Mouse (Mus musculus) myocyte (in vitro differentiated cells): ENCODE results near the gene Fgf8. TPM values are rescaled to one million over a fixed set of nuclear protein-coding genes. Genes with fewer than 3 reads are reported as not detected.

Source experiments
- H3K27me3 ChIP-seq: one replicate; pipeline ENCODE4 v1.6.1; 2011; ENCODE audit not compliant: control insufficient read depth, insufficient read depth, insufficient read length
- H3K36me3 ChIP-seq: one replicate; pipeline ENCODE4 v1.6.1; 2011; ENCODE audit not compliant: control insufficient read depth, insufficient read depth
- H3K4me2 ChIP-seq: one replicate; pipeline ENCODE4 v1.6.1; 2011; ENCODE audit warnings: low read depth, control low read depth
- H3K4me3 ChIP-seq: one replicate; pipeline ENCODE4 v1.5.1; 2011; ENCODE audit warnings: mild to moderate bottlenecking, control low read depth, moderate library complexity
- H3K79me2 ChIP-seq: one replicate; pipeline ENCODE4 v1.6.1; 2011; ENCODE audit not compliant: control insufficient read depth, insufficient read depth
- H3ac ChIP-seq: one replicate; pipeline ENCODE4 v1.6.1; 2011; ENCODE audit not compliant: control insufficient read depth, insufficient read length
- CEBPB ChIP-seq: IDR thresholded peaks from 2 replicates; pipeline ENCODE4 v1.6.1; 2011; ENCODE audit warnings: mild to moderate bottlenecking, moderate library complexity; ENCODE audit not compliant: poor library complexity, insufficient read depth, severe bottlenecking
- E2F4 ChIP-seq: IDR thresholded peaks from one replicate; pipeline ENCODE4 v1.6.1; 2011; ENCODE audit warnings: mild to moderate bottlenecking, control low read depth, moderate library complexity; ENCODE audit not compliant: insufficient read depth
- MAX ChIP-seq: IDR thresholded peaks from one replicate; pipeline ENCODE4 v1.6.1; 2011; ENCODE audit warnings: low read depth, mild to moderate bottlenecking, control low read depth
- MYOD1 ChIP-seq, 3 experiments: IDR thresholded peaks; one replicate each; pipeline ENCODE4 v1.6.1; 2011; ENCODE audit warnings: control low read depth in 2 of 3, low read depth in 2 of 3, mild to moderate bottlenecking in 2 of 3, moderate library complexity in 1 of 3; ENCODE audit not compliant: insufficient read length in 2 of 3, control insufficient read depth in 1 of 3
- MYOG ChIP-seq, 3 experiments: IDR thresholded peaks; one replicate each; pipeline ENCODE4 v1.6.1; 2011; ENCODE audit warnings: control low read depth in 2 of 3, low read depth in 2 of 3, mild to moderate bottlenecking in 2 of 3; ENCODE audit not compliant: insufficient read length in 2 of 3, control insufficient read depth in 1 of 3, insufficient read depth in 1 of 3
- POLR2A ChIP-seq: IDR thresholded peaks from one replicate; pipeline ENCODE4 v1.6.1; 2011; ENCODE audit warnings: low read depth, mild to moderate bottlenecking, control low read depth, moderate library complexity; ENCODE audit not compliant: insufficient read length
- POLR2AphosphoS2 ChIP-seq: IDR thresholded peaks from one replicate; pipeline ENCODE4 v1.6.1; 2011; ENCODE audit warnings: low read depth, control low read depth; ENCODE audit not compliant: insufficient read length
- REST ChIP-seq: IDR thresholded peaks from one replicate; pipeline ENCODE4 v1.6.1; 2011; ENCODE audit warnings: mild to moderate bottlenecking, control low read depth, moderate library complexity; ENCODE audit not compliant: insufficient read depth, insufficient read length
- SRF ChIP-seq: IDR thresholded peaks from one replicate; pipeline ENCODE4 v1.6.1; 2011; ENCODE audit warnings: low read depth; ENCODE audit not compliant: control insufficient read depth, insufficient read length
- TCF12 ChIP-seq: IDR thresholded peaks from one replicate; pipeline ENCODE4 v1.6.1; 2011; ENCODE audit warnings: mild to moderate bottlenecking, control low read depth; ENCODE audit not compliant: poor library complexity, insufficient read depth, severe bottlenecking
- TCF3 ChIP-seq: IDR thresholded peaks from one replicate; pipeline ENCODE4 v1.6.1; 2011; ENCODE audit warnings: low read depth, control low read depth; ENCODE audit not compliant: insufficient read length
- USF1 ChIP-seq: IDR thresholded peaks from one replicate; pipeline ENCODE4 v1.6.1; 2011; ENCODE audit warnings: low read depth, mild to moderate bottlenecking, control low read depth, moderate library complexity
- polyA plus RNA-seq: library from polyadenylated mRNA; unstranded; fragments of >200 nt; fragmentation: generic; extraction: Trizol; gene quantifications from one replicate; pipeline ENCODE4 v1.2.1, GENCODE M21; 2012; ENCODE audit warnings: missing spikeins

Fgf8 gene
- polyA plus RNA-seq, 1 experiment = not detected

GRCm38 (mm10) chr19:45717493-45718220 is 25.1 kb downstream of the Fgf8 start:
- TF ChIP-seq MYOG (IDR thresholded peaks at IDR 0.05; ENCODE audit: control insufficient read depth in 1 of 3, insufficient read depth in 1 of 3, insufficient read length in 2 of 3, low read depth in 2 of 3) = peak in 1 of 3 experiments; percentile 15
- no peak for TF ChIP-seq REST
- H3K36me3 ChIP-seq = no peaks in the 10 kb centered on the region
- no peak overlapping the region for H3K4me3 ChIP-seq
- H3K79me2 ChIP-seq = no peaks in the 10 kb centered on the region
- H3K27me3 ChIP-seq = peaks cover 2% of the 10 kb centered on the region
- peak overlapping the region; percentile 98 for H3K4me2 ChIP-seq
- H3ac ChIP-seq = no peak overlapping the region

- Histone ChIP-seq H3ac (no peak overlapping the region), H3K4me2 (no peak overlapping the region), H3K4me3 (no peak overlapping the region), H3K79me2 (no peaks in the 10 kb centered on the region), H3K36me3 (no peaks in the 10 kb centered on the region), H3K27me3 (peaks cover 46% of the 10 kb centered on the region)
- TF ChIP-seq CEBPB (no peak), MAX (no peak), REST (no peak), MYOG (IDR thresholded peaks at IDR 0.05; ENCODE audit: control insufficient read depth in 1 of 3, insufficient read depth in 1 of 3, insufficient read length in 2 of 3, low read depth in 2 of 3) (no peak), TCF3 (no peak)
Observed at GRCm38 (mm10) chr19:45708704-45709103, 34.0 kb downstream of the Fgf8 start.

GRCm38 (mm10) chr19:45696281-45696600 is 46.5 kb downstream of the Fgf8 start:
- no peak for TF ChIP-seq MYOG (IDR thresholded peaks at IDR 0.05; ENCODE audit: control insufficient read depth in 1 of 3, insufficient read depth in 1 of 3, insufficient read length in 2 of 3, low read depth in 2 of 3)
- no peak for TF ChIP-seq MYOD1 (IDR thresholded peaks at IDR 0.05; ENCODE audit: control insufficient read depth in 1 of 3, insufficient read length in 2 of 3, low read depth in 2 of 3)
- TF ChIP-seq POLR2AphosphoS2 = no peak
- TF ChIP-seq POLR2A = no peak
- no peak for TF ChIP-seq TCF12
- no peak for TF ChIP-seq MAX
- TF ChIP-seq CEBPB = no peak
- TF ChIP-seq E2F4 = no peak
- H3ac ChIP-seq = no peak overlapping the region
- H3K4me3 ChIP-seq = no peak overlapping the region
- H3K27me3 ChIP-seq = peaks cover 12% of the 10 kb centered on the region
- H3K36me3 ChIP-seq = no peaks in the 10 kb centered on the region
- no peaks in the 10 kb centered on the region for H3K79me2 ChIP-seq
- no peak overlapping the region for H3K4me2 ChIP-seq

DNA sequence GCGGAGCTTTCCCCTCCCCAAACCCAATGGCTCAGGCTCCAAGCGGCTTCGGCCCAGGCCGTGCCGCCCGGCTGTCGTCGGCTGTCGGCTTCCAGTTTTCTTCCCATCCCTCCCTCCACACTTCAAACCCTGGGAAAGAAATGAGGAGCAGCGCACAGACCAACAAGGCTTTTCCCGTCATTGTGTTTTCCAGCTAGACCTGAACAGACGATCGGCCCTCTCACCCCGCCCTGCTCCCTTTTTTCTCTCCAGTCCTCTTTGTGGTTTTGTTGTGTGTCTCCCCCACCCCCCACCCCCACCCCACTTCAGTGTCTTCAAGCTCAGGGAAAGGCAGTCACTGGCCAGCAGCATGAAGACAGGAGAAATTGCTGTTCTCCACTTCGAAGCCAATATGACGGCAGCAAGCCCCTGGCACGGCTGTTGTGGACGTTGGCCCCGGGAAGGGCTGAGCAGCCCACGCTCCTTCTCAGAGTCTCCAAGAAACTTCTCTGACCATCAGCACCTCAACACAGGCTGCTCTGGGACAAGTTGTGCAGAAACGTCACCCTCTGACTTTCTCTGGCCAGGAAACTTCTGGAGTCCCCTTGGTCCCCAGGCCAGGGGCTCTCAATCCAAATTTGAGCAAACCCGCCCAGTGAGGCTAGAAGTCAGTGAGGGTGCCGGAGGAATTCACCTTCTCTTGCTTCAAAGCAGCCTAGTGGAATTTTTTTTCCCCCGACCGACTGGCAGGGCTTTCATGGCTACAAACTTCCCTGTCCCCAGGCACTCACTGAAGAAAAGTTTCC is 47.0 kb downstream of the Fgf8 start:
- Histone ChIP-seq H3K4me3 (no peak overlapping the region), H3ac (no peak overlapping the region), H3K4me2 (no peak overlapping the region), H3K27me3 (peaks cover 14% of the 10 kb centered on the region), H3K36me3 (no peaks in the 10 kb centered on the region), H3K79me2 (no peaks in the 10 kb centered on the region)
- TF ChIP-seq E2F4 (no peak), SRF (no peak), CEBPB (no peak), USF1 (no peak), MYOD1 (IDR thresholded peaks at IDR 0.05; ENCODE audit: control insufficient read depth in 1 of 3, insufficient read length in 2 of 3, low read depth in 2 of 3) (no peak), TCF12 (no peak), REST (no peak), TCF3 (no peak), POLR2A (no peak), POLR2AphosphoS2 (no peak), MYOG (IDR thresholded peaks at IDR 0.05; ENCODE audit: control insufficient read depth in 1 of 3, insufficient read depth in 1 of 3, insufficient read length in 2 of 3, low read depth in 2 of 3) (no peak)

GRCm38 (mm10) chr19:45694056-45694455 is 48.7 kb downstream of the Fgf8 start:
- no peak overlapping the region for H3K4me3 ChIP-seq
- H3ac ChIP-seq = no peak overlapping the region
- H3K36me3 ChIP-seq = no peaks in the 10 kb centered on the region
- H3K4me2 ChIP-seq = no peak overlapping the region
- H3K27me3 ChIP-seq = peaks cover 19% of the 10 kb centered on the region
- TF ChIP-seq TCF12 = no peak
- TF ChIP-seq CEBPB = no peak
- TF ChIP-seq USF1 = no peak
- TF ChIP-seq MYOD1 (IDR thresholded peaks at IDR 0.05; ENCODE audit: control insufficient read depth in 1 of 3, insufficient read length in 2 of 3, low read depth in 2 of 3) = no peak
- TF ChIP-seq SRF = no peak
- no peak for TF ChIP-seq POLR2A
- no peak for TF ChIP-seq MYOG (IDR thresholded peaks at IDR 0.05; ENCODE audit: control insufficient read depth in 1 of 3, insufficient read depth in 1 of 3, insufficient read length in 2 of 3, low read depth in 2 of 3)
- TF ChIP-seq REST = no peak
- TF ChIP-seq POLR2AphosphoS2 = no peak
- TF ChIP-seq TCF3 = no peak
- no peak for TF ChIP-seq MAX
- TF ChIP-seq E2F4 = no peak
- H3K79me2 ChIP-seq = no peaks in the 10 kb centered on the region
